Mouse (Mus musculus) thymus, postnatal 10 days (tissue): ENCODE results near the gene Prrx2.

Experiments
- DNase-seq, 2 experiments: peaks; one replicate each; pipeline ENCODE4 v3.0.0; 2021; ENCODE audit warnings: low spot score in 2 of 2

Gene Prrx2

GRCm38 (mm10) chr2:30870863-30871262, 36.1 kb downstream of the Prrx2 start:
- no peak for DNase-seq

- no peak for DNase-seq
These were observed 37.9 kb downstream of the Prrx2 start for GRCm38 (mm10) chr2:30872669-30873068.

- DNase-seq = no peak
These were observed 39.7 kb downstream of the Prrx2 start for GRCm38 (mm10) chr2:30874445-30874844.

- no peak for DNase-seq
These were observed 40.3 kb downstream of the Prrx2 start for GRCm38 (mm10) chr2:30875096-30875495.

- DNase-seq = no peak
These were observed 41.1 kb downstream of the Prrx2 start for GRCm38 (mm10) chr2:30875621-30876432.

GRCm38 (mm10) chr2:30879481-30879880, 44.7 kb downstream of the Prrx2 start:
- DNase-seq = no peak

GRCm38 (mm10) chr2:30881215-30881614, 46.4 kb downstream of the Prrx2 start:
- DNase-seq = no peak

- DNase-seq = no peak
These were observed 50.1 kb downstream of the Prrx2 start for GRCm38 (mm10) chr2:30884852-30885373.

- DNase-seq = no peak
These were observed 50.8 kb downstream of the Prrx2 start for GRCm38 (mm10) chr2:30885453-30886163.

GRCm38 (mm10) chr2:30891002-30891401, 56.2 kb downstream of the Prrx2 start:
- peak; percentile 12 to 52 for DNase-seq

- no peak for DNase-seq
These were observed 58.6 kb downstream of the Prrx2 start for GRCm38 (mm10) chr2:30893399-30893798.

- DNase-seq = no peak
These were observed 59.2 kb downstream of the Prrx2 start for GRCm38 (mm10) chr2:30893946-30894345.

- DNase-seq = no peak
These were observed 62.5 kb downstream of the Prrx2 start for GRCm38 (mm10) chr2:30897291-30897690.

- DNase-seq = no peak
These were observed 64.8 kb downstream of the Prrx2 start for GRCm38 (mm10) chr2:30899397-30900069.

GRCm38 (mm10) chr2:30901646-30902160, 66.9 kb downstream of the Prrx2 start:
- DNase-seq = no peak

GRCm38 (mm10) chr2:30902256-30902655, 67.5 kb downstream of the Prrx2 start:
- DNase-seq = no peak

GRCm38 (mm10) chr2:30902726-30903722, 68.3 kb downstream of the Prrx2 start:
- no peak for DNase-seq

GRCm38 (mm10) chr2:30904231-30904630, 69.5 kb downstream of the Prrx2 start:
- no peak for DNase-seq

GRCm38 (mm10) chr2:30904991-30905390, 70.2 kb downstream of the Prrx2 start:
- DNase-seq = no peak

GRCm38 (mm10) chr2:30905906-30906305, 71.1 kb downstream of the Prrx2 start:
- DNase-seq = no peak

GRCm38 (mm10) chr2:30906641-30907040, 71.9 kb downstream of the Prrx2 start:
- DNase-seq = no peak
